Mouse (Mus musculus) E14TG2a.4 (cell line): ENCODE measurements around the gene Pawr.

Experiments used
- CTCF ChIP-seq: conservative IDR thresholded peaks from 2 replicates; pipeline ENCODE4 v1.5.1; 2014; ENCODE audit warnings: low read length
- NANOG ChIP-seq: IDR thresholded peaks from 2 replicates; pipeline ENCODE4 v1.6.1; 2014; ENCODE audit warnings: borderline replicate concordance, low read length, mixed read lengths
- POU5F1 ChIP-seq: IDR thresholded peaks from 2 replicates; pipeline ENCODE4 v1.6.1; 2014; ENCODE audit warnings: low read length, borderline replicate concordance

DNA sequence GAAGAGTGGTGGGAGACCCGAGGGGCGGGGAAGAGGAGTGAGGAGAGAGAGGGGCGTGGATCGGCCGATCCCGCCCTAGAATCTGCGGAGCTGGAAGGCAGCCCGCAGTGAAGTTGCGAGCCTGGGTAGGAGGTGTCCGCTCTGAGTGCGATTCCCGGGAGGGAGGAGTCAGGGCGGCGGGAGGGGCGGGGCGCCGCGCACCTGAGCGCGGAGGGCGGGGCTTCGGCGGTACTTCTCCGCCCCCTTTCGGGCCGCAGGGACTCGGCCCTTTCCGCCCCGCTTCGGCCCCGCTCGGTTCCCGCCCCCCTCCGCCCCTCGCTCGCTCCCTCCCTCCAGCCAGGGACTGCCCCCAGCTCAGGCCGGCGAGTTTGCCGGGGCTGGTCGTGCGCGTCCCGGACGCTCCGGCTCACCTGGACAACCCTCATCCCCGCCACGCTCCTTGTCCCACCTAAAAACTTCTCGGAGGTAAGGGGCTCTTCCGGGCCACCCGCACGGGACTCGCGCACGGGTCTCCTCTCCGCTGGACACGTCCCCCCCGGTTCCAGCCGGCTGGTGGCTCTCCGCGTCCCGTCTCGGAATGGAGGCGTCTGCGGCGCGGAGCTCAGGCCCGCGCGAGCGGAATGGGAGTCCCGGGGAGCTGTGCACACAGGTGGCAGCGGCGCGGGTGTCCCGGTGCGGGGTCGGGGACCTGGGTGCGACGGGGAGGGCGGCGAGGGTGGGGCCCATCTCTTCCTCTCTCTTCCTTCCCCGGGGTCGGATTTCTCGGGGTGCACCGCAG lies at the start of gene Pawr:
- no peak for TF ChIP-seq CTCF
- TF ChIP-seq POU5F1, result no peak
- TF ChIP-seq NANOG, result no peak
